ENCODE assay signal across 25 mouse cellular contexts in the genomic region with DNA sequence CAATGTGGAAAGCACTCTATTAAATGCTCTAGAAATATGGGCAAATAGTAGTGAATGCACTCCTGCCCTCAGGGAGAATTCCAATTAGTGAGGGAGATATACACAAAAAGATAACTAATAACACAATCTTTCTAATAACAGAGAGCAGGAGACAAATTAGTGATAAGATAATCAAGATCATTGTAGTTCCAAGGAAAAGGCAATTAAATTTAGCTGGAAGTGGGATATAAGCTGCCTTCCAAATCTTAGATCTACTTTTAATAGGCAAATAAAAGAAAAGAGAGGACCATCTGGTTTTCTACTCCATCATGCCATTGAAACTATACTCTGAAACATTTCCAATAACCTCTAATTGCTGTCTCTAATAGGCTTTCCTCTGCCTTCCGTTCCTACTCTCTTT.
A peak's percentile ranks its signal among the peaks of the same experiment; 100 is the strongest.
DNase-seq lines count a peak whose midpoint lies in the region; ATAC-seq and TF ChIP-seq lines count a peak whose summit lies in the region.
"Had no signal": no experiment of that assay in that cellular context is flagged by ENCODE, and none has a peak within 500 bp of the region (broad histone marks: within the 10 kb centered on the region; RNA-seq: fewer than 3 reads in every experiment).

No protein-coding gene starts in this region.

- H3K4me2 ChIP-seq in forebrain, embryonic 12.5 days, result no peak overlapping the region
- no peak overlapping the region for H3K4me2 ChIP-seq in forebrain, embryonic 11.5 days (ENCODE audit: low read depth, low read length, severe bottlenecking)
- no peak overlapping the region for H3K4me2 ChIP-seq in forebrain, embryonic 16.5 days (ENCODE audit: low read length)
- H3K4me2 ChIP-seq: embryonic facial prominence, embryonic 13.5 days; embryonic facial prominence, embryonic 15.5 days; forebrain, embryonic 15.5 days had no signal

- TF ChIP-seq CTCF in olfactory bulb, adult 2 months (IDR thresholded peaks at IDR 0.05; ENCODE audit: insufficient read depth, low read depth, low read length), result no peak

- no peaks in the 10 kb centered on the region for H3K27me3 ChIP-seq in forebrain, embryonic 12.5 days
- H3K27me3 ChIP-seq in forebrain, embryonic 11.5 days (ENCODE audit: control insufficient read depth, insufficient read depth, low read length), result no peaks in the 10 kb centered on the region
- no peaks in the 10 kb centered on the region for H3K27me3 ChIP-seq in forebrain, embryonic 16.5 days (replicated peaks; ENCODE audit: control insufficient read depth, insufficient read depth, low read length)
- H3K27me3 ChIP-seq in forebrain, embryonic 10.5 days (ENCODE audit: poor library complexity, severe bottlenecking), result no peaks in the 10 kb centered on the region
- H3K27me3 ChIP-seq: CH12.LX; embryonic facial prominence, embryonic 13.5 days; embryonic facial prominence, embryonic 15.5 days; forebrain, embryonic 15.5 days had no signal

- no peak overlapping the region for H3K4me3 ChIP-seq in forebrain, embryonic 12.5 days (replicated peaks)
- H3K4me3 ChIP-seq in forebrain, embryonic 11.5 days (ENCODE audit: low read depth, low read length), result no peak overlapping the region
- no peak overlapping the region for H3K4me3 ChIP-seq in forebrain, embryonic 16.5 days (replicated peaks; ENCODE audit: low read length)
- H3K4me3 ChIP-seq in forebrain, embryonic 10.5 days, result no peak overlapping the region
- no peak overlapping the region for H3K4me3 ChIP-seq in olfactory bulb, adult 2 months (ENCODE audit: insufficient read depth, low read depth, low read length)
- H3K4me3 ChIP-seq: embryonic facial prominence, embryonic 13.5 days; embryonic facial prominence, embryonic 15.5 days; erythroblast, embryonic 14.5 days; forebrain, embryonic 15.5 days had no signal

- no peak overlapping the region for H3K9ac ChIP-seq in forebrain, embryonic 12.5 days
- no peak overlapping the region for H3K9ac ChIP-seq in forebrain, embryonic 11.5 days (ENCODE audit: low read length)
- no peak overlapping the region for H3K9ac ChIP-seq in forebrain, embryonic 16.5 days (replicated peaks; ENCODE audit: low read depth, low read length)
- H3K9ac ChIP-seq: embryonic facial prominence, embryonic 13.5 days; embryonic facial prominence, embryonic 15.5 days; forebrain, embryonic 15.5 days had no signal

- H3K27ac ChIP-seq in forebrain, embryonic 12.5 days, result 0 out of 2 replicates have a peak overlapping the region, but pooled peaks have one; percentile 10
- H3K27ac ChIP-seq in forebrain, embryonic 11.5 days (ENCODE audit: low read depth, low read length), result no peak overlapping the region
- no peak overlapping the region for H3K27ac ChIP-seq in forebrain, embryonic 16.5 days (ENCODE audit: low read length)
- H3K27ac ChIP-seq in forebrain, embryonic 10.5 days, result no peak overlapping the region
- H3K27ac ChIP-seq in olfactory bulb, adult 2 months (ENCODE audit: insufficient read depth, low read depth, low read length), result 0 out of 2 replicates have a peak overlapping the region, but pooled peaks have one; percentile 51
- H3K27ac ChIP-seq: embryonic facial prominence, embryonic 13.5 days; embryonic facial prominence, embryonic 15.5 days had no signal

- H3K9me3 ChIP-seq in forebrain, embryonic 12.5 days, result no peaks in the 10 kb centered on the region
- no peaks in the 10 kb centered on the region for H3K9me3 ChIP-seq in forebrain, embryonic 11.5 days (ENCODE audit: control insufficient read depth, low read length)
- no peaks in the 10 kb centered on the region for H3K9me3 ChIP-seq in forebrain, embryonic 16.5 days (ENCODE audit: control insufficient read depth, low read length)
- no peaks in the 10 kb centered on the region for H3K9me3 ChIP-seq in forebrain, embryonic 10.5 days
- H3K9me3 ChIP-seq: embryonic facial prominence, embryonic 13.5 days; embryonic facial prominence, embryonic 15.5 days; forebrain, embryonic 15.5 days; G1E had no signal

- DNase-seq in forebrain, embryonic 11.5 days (ENCODE audit: low spot score), result no peak
- DNase-seq in forebrain, embryonic 10.5 days (ENCODE audit: extremely low spot score, low spot score), result no peak
- DNase-seq in thymus, postnatal 0 days (ENCODE audit: low spot score), result no peak
- DNase-seq: adrenal gland, adult 2 months; adrenal gland, postnatal 10 days; adrenal gland, postnatal 25 days; B cell, adult 2 months; cerebellum, adult 11 months; cerebellum, adult 18-20 months; cerebellum, adult 8-10 months; cerebellum, adult 9-11 months; cerebellum, postnatal 14 days; cerebellum, postnatal 36 days; embryo, embryonic 11 days had no signal

- H3K36me3 ChIP-seq in forebrain, embryonic 12.5 days (replicated peaks), result no peaks in the 10 kb centered on the region
- no peaks in the 10 kb centered on the region for H3K36me3 ChIP-seq in forebrain, embryonic 11.5 days (ENCODE audit: control insufficient read depth, insufficient read depth, low read length)
- no peaks in the 10 kb centered on the region for H3K36me3 ChIP-seq in forebrain, embryonic 16.5 days (ENCODE audit: control insufficient read depth, insufficient read depth)
- no peaks in the 10 kb centered on the region for H3K36me3 ChIP-seq in forebrain, embryonic 10.5 days (replicated peaks)
- H3K36me3 ChIP-seq: embryonic facial prominence, embryonic 13.5 days; embryonic facial prominence, embryonic 15.5 days; forebrain, embryonic 15.5 days; G1E had no signal

- TF ChIP-seq POLR2A in olfactory bulb, adult 2 months (IDR thresholded peaks at IDR 0.05; ENCODE audit: insufficient read depth, low read depth, low read length), result no peak

- ATAC-seq in forebrain, embryonic 12.5 days (ENCODE audit: low FRiP score), result no peak
- ATAC-seq in forebrain, embryonic 11.5 days (replicated peaks; ENCODE audit: low FRiP score), result no peak
- ATAC-seq in forebrain, embryonic 16.5 days, result 0 out of 2 replicates have a peak, but pooled peaks have one; percentile 18
- ATAC-seq: CD4-positive, CD25-positive, alpha-beta regulatory T cell, adult 4 months; forebrain, embryonic 15.5 days; Patski had no signal

- peaks cover 2% of the 10 kb centered on the region; the same call in 1 of the 2 replicates for H3K4me1 ChIP-seq in forebrain, embryonic 12.5 days
- H3K4me1 ChIP-seq in forebrain, embryonic 11.5 days (replicated peaks; ENCODE audit: control insufficient read depth, insufficient read depth, low read length), result no peaks in the 10 kb centered on the region
- peaks cover 3% of the 10 kb centered on the region; the same call in 1 of the 2 replicates for H3K4me1 ChIP-seq in forebrain, embryonic 16.5 days (replicated peaks; ENCODE audit: control insufficient read depth, insufficient read depth, low read length)
- peaks cover 17% of the 10 kb centered on the region for H3K4me1 ChIP-seq in forebrain, embryonic 10.5 days
- peaks cover 3% of the 10 kb centered on the region for H3K4me1 ChIP-seq in olfactory bulb, adult 2 months (ENCODE audit: control insufficient read depth, insufficient read depth, low read length)
- H3K4me1 ChIP-seq: embryonic facial prominence, embryonic 13.5 days; embryonic facial prominence, embryonic 15.5 days; forebrain, embryonic 15.5 days had no signal

- WGBS in forebrain, embryonic 12.5 days, result 46% methylated on average over 1 of the region's 1 CpGs
- 65% methylated on average over 1 of the region's 1 CpGs for WGBS in forebrain, embryonic 11.5 days
- WGBS in forebrain, embryonic 16.5 days, result 23% methylated on average over 1 of the region's 1 CpGs
- 74% methylated on average over 1 of the region's 1 CpGs for WGBS in forebrain, embryonic 10.5 days
- WGBS in olfactory bulb, adult 2 months, result 38% methylated on average over 1 of the region's 1 CpGs

Comparison
In these comparisons a context has a peak if more than half of its experiments do, and no peak if none do; other contexts are left out.
1. H3K27ac ChIP-seq: peak in forebrain, embryonic 12.5 days (single experiment) and olfactory bulb, adult 2 months (single experiment); none in forebrain, embryonic 11.5 days (single experiment), forebrain, embryonic 16.5 days (single experiment) and forebrain, embryonic 10.5 days (single experiment).